9 mouse cellular contexts compared by ENCODE assay signal in the genomic region with DNA sequence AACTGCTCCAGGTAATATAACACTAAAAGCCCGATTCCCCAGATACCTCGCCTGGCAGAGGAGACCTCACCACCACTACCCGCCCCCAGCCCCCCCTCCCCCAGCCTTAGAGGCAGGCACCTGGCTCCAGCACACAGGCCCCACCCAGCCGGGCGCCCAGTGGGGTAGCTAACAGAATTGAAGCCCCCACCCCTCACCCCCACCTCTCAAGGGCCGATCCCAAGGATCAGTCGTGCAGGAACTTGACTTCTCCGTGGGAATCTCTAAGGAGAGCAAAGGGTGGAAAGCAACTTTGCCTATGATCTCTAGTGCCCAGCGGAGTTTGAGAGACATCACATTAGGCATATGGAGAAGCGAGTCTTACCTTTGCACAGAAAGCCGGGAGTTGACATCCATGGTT. TPM values are rescaled to one million over a fixed set of nuclear protein-coding genes. Genes with fewer than 3 reads are reported as not detected.
DNase-seq lines count a peak whose midpoint lies in the region; ATAC-seq and TF ChIP-seq lines count a peak whose summit lies in the region.
"Had no signal": no experiment of that assay in that cellular context is flagged by ENCODE, and none has a peak within 500 bp of the region (broad histone marks: within the 10 kb centered on the region; RNA-seq: fewer than 3 reads in every experiment).

No protein-coding gene starts in this region.

- H3K9ac ChIP-seq in liver, embryonic 12.5 days = no peak overlapping the region
- H3K9ac ChIP-seq in stomach, postnatal 0 days (ENCODE audit: low read length) = peak overlapping the region; percentile 13; the same call in 1 of the 2 replicates

- H3K27me3 ChIP-seq in liver, embryonic 12.5 days (replicated peaks) = peaks cover 12% of the 10 kb centered on the region; the same call in 1 of the 2 replicates
- no peaks in the 10 kb centered on the region for H3K27me3 ChIP-seq in stomach, postnatal 0 days (ENCODE audit: control insufficient read depth, insufficient read depth, low read length)

- ATAC-seq in liver, embryonic 12.5 days = no peak
- ATAC-seq in stomach, postnatal 0 days (ENCODE audit: low FRiP score, low TSS enrichment) = no peak

- H3K9me3 ChIP-seq in liver, embryonic 12.5 days (replicated peaks) = no peaks in the 10 kb centered on the region
- H3K9me3 ChIP-seq in stomach, postnatal 0 days (ENCODE audit: control insufficient read depth, low read length) = no peaks in the 10 kb centered on the region

- no peak for TF ChIP-seq EP300 in stomach, postnatal 0 days (optimal IDR thresholded peaks at IDR 0.05)

- 3% methylated on average over 10 of the region's 11 CpGs for WGBS in liver, embryonic 12.5 days (ENCODE audit: insufficient replicate concordance)
- WGBS in stomach, postnatal 0 days = 4% methylated on average over 11 of the region's 11 CpGs

- peak overlapping the region; percentile 46 for H3K4me3 ChIP-seq in gastrocnemius, adult 2 months
- peak overlapping the region; percentile 28 for H3K4me3 ChIP-seq in liver, embryonic 12.5 days
- H3K4me3 ChIP-seq in stomach, postnatal 0 days (ENCODE audit: low read depth, low read length) = peak overlapping the region; percentile 38

- H3K27ac ChIP-seq in gastrocnemius, adult 2 months = no peak overlapping the region
- H3K27ac ChIP-seq in liver, embryonic 12.5 days = no peak overlapping the region
- no peak overlapping the region for H3K27ac ChIP-seq in stomach, postnatal 0 days (replicated peaks)

- H3K4me2 ChIP-seq in liver, embryonic 12.5 days = peak overlapping the region; percentile 54
- H3K4me2 ChIP-seq in stomach, postnatal 0 days (replicated peaks; ENCODE audit: low read depth) = peak overlapping the region; percentile 62

- no peaks in the 10 kb centered on the region for H3K4me1 ChIP-seq in liver, embryonic 12.5 days
- H3K4me1 ChIP-seq in stomach, postnatal 0 days (replicated peaks; ENCODE audit: control insufficient read depth, insufficient read depth) = no peaks in the 10 kb centered on the region

- intact Hi-C loops in gastrocnemius, adult 2 months (cut with DNase I) = no loop called here

- H3K36me3 ChIP-seq in liver, embryonic 12.5 days = no peaks in the 10 kb centered on the region
- H3K36me3 ChIP-seq in stomach, postnatal 0 days (ENCODE audit: control insufficient read depth, insufficient read depth, low read length) = no peaks in the 10 kb centered on the region

- no peak for TF ChIP-seq CTCF in gastrocnemius, adult 2 months (IDR thresholded peaks at IDR 0.05)
- TF ChIP-seq CTCF in stomach, postnatal 0 days (IDR thresholded peaks at IDR 0.05; ENCODE audit: low read depth) = no peak

- DNase-seq in gastrocnemius, adult 2 months = no peak
- no peak for DNase-seq in gastrocnemius, postnatal 4 days (ENCODE audit: low spot score in 2 of 2)
- peak; percentile 9 for DNase-seq in right cerebral cortex, postnatal 14 days
- DNase-seq in right cerebral cortex, postnatal 25 days = no peak
- no peak for DNase-seq in stomach, postnatal 0 days (ENCODE audit: low spot score)
- no peak for DNase-seq in layer of hippocampus, adult 18-20 months (ENCODE audit: low spot score in 2 of 2)
- DNase-seq in spleen, adult 12 weeks (ENCODE audit: low spot score) = no peak
- DNase-seq: B cell, adult 2 months had no signal

RNA-seq across cellular contexts. Expression of a gene that starts 0.4 kb away (rescaled TPM):
- under 1 TPM; 0.33 to 0.46 TPM for total RNA-seq in gastrocnemius, adult 2 months (2021)
- under 1 TPM; 0.54 TPM for total RNA-seq in gastrocnemius, postnatal 4 days (2021)
- polyA plus RNA-seq in liver, embryonic 12.5 days (2016; fragmentation: Nextera tagmentation; extraction: Ambion mirVana) = 0.10 and 0.19 TPM in 2 replicates
- 0.47 and 0.73 TPM in 2 replicates for polyA plus RNA-seq in stomach, postnatal 0 days (2015; fragmentation: Nextera tagmentation; extraction: Ambion mirVana)
- total RNA-seq in layer of hippocampus, adult 18-20 months (2021) = 100 to 1,000 TPM; 207 to 222 TPM

Comparison
In these comparisons a context has a peak if more than half of its experiments do, and no peak if none do; other contexts are left out.
1. RNA of a gene that starts 0.4 kb away (total RNA-seq): 207 to 222 TPM in layer of hippocampus, adult 18-20 months; 0.54 TPM in gastrocnemius, postnatal 4 days and 0.33 to 0.46 TPM in gastrocnemius, adult 2 months; every median in the first group is over 100 times any median in the second.
2. Peak in every context shown above with its lines, with median percentiles within 50 percentile points of each other: H3K4me3 ChIP-seq.